Mouse (Mus musculus) ovary, postnatal 10 days (tissue): Measurements from ENCODE around the gene Snx10.

ENCODE experiments used
- DNase-seq: peaks from one replicate; pipeline ENCODE4 v3.0.0; 2022; ENCODE audit warnings: low spot score

The Snx10 gene

DNA sequence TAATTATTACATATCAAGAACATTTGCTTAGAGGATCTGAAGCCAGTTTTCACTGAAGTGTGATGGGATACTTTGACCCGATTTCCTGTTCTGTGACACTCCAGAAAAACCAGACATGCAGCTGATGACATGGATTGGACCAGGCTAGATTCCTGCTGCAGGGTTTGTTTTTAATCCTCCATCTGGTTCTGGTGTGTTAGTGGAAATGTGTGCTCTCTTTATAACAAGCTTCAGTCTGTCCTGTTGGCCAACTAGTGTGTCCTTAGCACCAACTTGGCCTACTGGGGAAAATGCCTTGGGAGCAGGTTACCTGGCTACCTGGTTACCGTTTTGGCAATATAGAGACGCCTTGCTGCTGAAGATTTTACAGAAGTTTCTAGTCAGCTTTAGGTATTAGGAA, 63.6 kb downstream of the Snx10 start:
- no peak for DNase-seq

DNA sequence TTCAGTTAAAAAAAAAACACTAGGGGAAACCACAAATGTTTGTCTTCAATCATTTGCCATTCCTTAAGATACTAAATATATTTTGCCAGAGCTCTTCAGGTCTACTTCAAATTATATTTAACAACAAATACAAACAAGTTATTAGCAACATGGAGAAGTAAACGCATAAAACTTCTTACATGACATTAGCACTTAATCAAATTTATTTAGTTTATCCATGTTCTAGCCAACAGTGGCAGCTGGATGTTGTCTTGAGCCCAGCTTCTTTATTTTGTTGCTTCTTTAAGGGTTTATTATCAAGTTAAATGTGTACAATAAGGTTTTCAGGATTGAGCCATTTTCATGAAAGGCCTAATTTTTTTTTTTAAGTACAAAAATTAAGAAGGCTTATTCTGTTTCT, 67.6 kb downstream of the Snx10 start:
- no peak for DNase-seq

DNA sequence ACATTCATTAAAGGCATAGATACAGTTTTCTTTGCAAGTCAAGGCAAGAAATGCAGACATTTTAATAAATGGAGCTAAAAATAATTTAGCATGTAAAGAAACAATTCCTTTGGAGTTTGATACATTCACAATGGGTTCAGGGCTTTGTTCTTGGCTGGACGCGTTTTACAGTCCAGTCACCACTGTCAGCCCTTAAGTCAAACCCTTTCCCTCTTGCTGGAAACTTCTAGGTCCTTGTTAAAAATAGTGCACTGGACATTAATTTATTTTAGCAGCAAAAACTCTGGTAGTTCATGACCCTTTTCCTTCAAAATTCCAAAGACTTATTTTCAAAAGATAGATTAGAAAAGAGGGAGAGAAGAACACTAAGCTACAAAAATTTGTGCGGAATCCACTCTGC, 68.1 kb downstream of the Snx10 start:
- no peak for DNase-seq

DNA sequence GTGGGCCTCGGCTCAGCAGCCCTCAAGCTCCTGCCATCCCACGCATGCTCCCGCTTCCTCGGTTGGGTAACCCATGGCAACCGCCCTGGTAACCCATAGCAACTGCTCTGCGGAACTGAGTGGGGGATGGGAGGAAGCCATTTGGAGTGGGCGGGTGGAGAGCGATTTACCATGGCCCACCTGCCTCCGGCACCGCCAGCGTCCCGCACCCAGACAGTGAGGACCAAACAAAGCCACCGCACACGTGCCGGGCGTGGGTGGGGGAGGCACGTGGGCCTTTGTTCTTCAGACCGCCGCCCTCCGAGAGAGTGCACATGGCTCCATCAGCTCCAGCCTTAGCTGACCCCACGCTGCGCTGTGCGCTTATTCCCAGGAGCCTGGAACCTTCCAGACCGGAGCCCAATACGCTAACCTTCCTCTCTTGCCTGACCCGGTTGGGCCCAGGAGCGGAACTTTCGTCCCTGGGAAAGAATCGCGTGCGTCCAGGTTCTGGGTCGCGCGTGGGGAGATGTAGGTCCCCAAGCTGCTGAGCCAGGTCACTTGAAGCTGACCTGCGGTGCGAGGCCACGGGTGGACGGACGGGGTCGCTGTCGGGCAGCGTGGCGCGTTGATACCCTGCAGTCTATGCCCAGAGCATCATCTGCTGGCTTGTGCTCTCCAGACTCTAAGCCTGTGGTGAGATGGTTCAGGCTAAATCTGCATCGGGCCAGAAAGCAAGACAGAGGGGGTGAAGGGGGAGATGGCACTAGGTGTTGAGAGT, 68.8 kb downstream of the Snx10 start:
- DNase-seq = peak; percentile 52

DNA sequence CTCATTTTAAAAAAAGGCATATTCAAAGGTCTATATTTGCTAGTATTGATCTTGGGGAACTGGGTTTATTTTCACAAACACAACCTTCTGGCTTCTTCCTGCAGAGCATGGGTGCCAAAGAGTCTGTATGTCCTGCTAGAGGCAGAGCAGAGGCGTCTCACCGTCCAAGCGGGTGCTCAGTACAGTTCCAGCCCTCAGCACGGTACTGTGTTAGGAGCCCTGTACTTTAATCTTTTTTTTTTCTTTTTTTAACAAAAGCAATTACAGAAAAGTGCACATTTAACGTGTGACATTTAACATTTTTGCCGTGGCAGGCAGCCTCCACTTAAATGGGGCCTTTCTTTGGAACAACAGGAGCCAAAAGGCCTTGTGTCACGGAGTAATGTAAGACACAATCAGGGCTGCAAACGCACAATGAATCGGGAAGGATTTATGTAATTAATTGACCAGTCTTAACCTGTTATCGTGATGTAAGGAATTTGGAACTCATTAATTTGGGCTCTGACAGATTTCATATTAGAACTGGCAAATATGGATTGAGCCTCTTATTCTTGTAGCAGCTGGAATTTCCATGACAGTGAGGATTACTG, 69.8 kb downstream of the Snx10 start:
- DNase-seq = no peak

DNA sequence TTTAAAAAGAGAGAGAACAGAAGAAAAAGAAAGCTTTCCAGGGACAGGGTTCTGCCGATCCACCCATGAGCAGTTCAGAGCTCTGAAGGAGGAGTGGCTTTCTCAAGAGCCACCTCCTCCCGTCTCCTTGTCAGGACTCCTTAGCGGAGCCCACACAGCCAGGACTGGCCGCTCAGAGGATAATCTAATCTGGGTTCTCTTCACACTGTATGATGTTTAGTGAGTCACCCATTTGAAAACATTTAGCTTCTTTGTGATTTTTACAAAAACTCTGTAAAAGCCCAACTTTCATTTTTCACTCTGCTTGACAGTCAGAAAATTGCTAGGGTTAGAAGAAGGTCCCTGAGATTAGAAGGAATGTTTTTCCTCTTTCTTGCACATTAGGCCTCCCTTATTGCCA, 70.8 kb downstream of the Snx10 start:
- DNase-seq = no peak

DNA sequence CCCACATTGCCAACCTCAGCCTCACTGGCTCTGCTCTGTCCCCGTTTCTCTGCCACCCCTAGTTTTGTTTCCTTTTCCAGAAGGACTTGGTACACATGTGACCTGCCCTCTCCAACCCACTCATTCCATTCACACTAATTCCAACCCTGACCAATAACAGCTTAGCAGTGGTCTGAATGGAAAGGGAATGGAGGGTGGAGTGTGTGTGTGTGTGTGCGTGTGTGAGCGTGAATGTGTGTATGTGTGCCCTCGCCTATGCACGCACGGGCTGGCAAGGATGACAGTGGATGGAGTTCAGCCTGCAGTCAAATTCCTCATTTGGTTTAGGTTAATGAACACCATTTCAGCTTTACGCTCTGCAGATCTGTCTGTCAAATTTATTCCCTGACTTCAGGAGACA, 74.4 kb downstream of the Snx10 start:
- no peak for DNase-seq

DNA sequence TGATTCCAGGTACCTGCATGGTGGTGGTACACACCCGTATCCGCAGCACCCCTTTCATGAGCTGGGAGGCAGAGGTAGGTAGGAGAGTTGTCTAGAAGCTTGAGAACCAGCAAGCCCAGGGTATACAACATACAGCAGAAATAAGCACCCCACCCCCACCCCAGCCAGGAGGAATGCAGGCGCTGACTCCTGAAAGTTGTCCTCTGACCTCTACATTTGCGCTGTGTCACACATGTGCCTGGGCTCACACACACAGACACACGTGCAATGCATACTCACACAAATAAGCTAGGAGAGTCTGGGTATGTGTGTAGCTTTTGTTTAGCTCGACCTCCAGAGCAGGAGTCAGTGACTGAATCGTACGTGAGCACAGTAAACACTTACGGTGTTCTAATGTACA, 76.7 kb downstream of the Snx10 start:
- no peak for DNase-seq

DNA sequence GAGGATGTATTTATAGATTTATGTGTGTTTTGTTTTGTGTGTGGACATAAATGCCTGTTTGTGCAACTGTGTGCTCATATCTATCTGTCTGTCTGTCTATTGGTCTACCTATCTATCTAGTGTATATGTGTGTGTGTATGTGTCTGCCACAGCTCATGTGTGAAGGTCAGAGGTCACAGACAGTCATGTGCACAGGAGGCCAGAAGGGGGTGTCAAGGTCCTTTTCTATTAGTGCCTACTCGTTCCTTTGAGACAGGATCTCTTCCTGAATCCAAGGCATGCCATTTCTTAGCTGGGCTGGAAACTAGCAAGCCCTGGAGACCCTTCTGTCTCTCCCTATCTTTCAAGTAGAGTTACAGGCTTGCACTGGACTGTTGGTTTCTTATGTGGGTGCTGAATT, 78.6 kb downstream of the Snx10 start:
- DNase-seq = no peak

DNA sequence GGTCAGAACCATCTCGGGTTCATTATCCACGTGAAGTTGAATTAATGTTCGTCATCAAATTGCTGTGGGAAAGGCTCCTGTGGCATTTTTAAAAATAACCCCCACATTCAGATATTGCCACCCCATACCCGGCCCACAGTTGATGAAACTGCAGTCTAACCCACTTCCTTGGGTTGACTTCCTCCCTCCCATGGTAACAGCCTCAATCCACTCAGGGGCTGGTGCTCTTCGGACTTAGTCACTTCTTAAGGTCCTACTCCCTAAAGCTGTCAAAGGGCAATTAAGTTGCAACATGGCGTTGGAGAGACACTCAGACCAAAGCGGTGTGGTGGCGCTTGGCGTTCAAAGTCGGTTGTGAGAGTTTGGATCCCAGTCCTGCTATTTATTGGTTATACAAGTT, 80.0 kb downstream of the Snx10 start:
- no peak for DNase-seq

DNA sequence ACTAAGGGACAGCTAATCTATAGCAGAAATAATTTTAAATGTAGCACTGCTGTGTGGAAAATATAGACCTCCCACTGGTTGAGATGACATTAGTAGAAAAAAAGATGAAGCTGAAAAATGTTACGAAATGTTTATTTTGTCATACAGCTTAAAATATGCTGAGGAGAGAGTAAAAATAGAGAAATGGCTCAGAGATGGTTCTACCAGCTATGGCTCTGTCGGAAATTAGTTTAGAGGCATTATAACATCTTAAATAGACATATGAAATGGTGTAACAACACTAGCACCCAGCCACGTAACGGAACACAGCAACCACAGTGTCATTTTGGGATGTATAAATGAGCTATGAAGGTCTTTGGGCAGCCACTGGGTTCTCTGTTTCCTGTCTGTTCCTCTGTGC, 82.5 kb downstream of the Snx10 start:
- no peak for DNase-seq

DNA sequence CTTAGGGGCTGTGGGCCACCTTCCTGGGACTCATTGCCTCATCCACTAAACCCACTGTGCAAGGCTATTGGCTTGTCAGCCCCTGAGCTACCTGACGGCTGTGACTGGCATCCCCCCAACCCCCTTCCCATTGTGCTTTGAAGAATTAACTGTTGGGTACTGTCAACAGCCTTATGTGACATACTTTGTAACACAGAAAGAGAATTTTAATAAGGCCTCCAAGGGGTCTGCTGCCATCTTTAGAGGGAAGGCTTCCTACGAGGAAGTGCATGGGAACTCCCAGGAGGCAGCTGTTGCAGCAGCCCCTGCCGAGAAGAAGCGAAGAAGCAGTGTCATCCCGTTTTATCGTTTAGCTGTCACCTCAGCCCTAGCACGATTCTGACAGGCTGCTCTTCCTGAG, 83.1 kb downstream of the Snx10 start:
- no peak for DNase-seq

DNA sequence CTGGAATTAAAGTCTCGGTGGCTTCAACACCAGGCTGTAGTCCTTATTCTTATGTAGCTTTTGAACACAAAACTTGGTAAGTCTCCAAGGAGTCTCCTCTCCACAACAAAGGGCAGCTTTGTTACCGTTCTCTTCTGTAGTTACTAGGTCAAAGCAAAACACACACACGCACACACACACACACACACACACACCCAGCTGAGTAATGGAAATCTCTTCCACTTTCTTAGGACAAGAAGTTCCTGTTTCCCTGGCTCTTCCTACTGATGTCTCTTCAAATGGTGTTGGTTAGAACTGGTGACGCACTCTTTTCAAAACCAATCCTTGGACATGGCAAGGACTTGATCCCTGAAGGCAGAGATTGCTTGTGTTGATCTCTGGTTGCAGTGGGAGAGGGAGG, 87.9 kb downstream of the Snx10 start:
- no peak for DNase-seq

DNA sequence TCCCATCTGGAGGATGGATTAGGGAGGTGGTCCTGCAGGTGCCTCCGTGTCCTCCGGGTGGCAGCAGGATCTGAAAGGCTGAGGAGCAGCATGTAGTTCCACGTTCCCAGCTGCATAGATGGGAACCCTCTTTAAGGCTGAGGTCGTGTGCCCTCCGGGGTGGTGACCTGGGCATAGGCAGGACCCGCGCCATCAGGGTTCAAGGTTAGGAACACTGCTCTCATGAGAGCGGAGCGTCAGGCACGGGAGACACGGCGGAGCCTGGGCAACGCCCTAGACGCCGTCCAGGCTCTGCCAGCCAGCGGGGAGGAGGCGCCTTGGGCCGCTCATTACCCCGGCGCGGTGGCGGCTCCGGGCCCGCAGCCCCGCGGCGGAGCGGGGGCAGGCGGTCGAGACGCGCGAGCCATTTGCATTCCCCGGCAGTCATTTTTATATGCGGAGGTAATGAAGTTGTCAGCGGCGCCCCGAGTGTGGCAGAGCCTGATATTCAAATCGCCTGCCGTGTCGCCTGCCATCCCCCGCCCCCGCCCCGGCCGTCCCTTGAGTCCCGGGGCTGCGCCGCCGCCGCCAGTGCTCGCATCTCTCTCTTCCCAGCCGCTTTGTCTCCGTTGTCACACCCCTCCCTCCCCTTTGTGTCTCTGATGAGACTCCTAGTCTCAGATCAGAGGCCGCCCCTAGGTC, 88.8 kb downstream of the Snx10 start:
- DNase-seq = peak; percentile 24

DNA sequence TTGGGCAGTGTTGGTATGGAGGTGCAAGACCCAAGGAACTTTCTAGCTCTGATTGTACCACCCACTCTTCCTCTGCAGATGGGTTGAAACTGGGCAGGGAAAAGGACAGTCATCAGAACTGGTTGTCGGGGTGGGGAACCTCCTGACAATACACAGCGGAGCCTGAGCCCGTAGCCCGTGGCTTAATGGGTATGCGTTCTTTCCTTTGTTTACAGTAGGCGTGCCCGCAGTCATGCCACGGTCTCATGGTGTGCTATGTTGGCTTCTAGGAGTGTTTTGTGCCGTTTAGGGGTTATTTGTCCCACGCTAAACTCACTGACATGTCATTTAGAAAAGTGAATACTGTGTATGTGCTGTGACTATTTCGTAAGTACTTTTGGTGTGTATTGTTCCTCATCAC, 90.0 kb downstream of the Snx10 start:
- no peak for DNase-seq

DNA sequence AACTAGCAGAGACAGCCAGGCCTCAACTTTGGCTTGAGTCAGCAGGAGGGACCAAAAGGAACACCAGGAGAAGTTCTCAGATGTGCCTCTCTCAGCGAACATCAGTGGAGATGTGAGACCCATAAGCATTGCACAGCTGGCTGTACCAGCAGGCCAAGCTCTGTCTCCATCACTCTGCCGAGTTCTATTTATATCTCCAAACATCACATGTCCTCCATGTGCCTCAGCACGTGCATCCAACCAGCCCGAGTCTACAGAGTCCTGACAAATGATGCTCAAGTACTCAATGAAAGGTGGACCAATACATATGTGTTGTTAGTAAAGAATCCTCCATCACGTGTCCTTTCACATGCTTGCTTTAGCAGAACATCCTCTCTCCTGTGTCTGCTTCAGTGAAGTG, 103.1 kb downstream of the Snx10 start:
- DNase-seq = no peak

DNA sequence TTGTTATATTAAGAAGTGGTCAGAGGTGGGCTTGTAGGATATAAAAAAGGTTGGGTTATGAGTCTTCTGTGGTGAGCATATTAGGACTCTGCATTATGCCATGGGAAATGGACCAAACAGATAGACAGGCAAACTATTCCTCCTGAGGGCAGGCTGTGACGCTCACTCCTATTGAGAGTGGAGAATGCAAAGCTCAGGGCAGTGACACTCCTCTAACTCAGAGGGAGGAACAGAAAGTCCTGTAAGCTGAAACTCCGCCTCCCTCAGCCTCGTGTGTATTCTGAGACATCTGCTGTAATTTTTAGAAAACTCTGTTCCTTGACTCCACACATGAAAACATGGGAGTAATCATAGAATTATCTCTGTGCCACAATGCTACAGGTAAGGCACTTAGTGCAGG, 106.0 kb downstream of the Snx10 start:
- no peak for DNase-seq

DNA sequence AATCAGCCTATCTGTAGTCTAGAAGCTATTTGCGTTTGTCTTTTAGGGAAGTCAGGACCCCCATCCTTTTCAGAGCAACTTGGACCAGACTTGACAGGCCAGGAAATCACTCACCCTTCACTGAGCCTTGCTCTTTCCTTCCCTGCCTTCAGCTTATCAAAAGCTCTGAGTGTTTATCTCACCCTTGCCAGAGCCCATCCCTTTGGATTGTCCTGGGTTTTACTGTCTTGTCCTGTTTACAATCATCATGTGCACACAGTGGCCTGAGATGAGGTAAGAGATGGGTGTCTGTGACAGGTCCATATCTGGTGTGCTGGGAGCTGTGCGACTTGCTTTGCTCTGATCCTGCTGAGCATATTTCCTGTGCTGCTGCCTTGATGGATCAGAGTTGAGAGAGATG, 106.5 kb downstream of the Snx10 start:
- no peak for DNase-seq

DNA sequence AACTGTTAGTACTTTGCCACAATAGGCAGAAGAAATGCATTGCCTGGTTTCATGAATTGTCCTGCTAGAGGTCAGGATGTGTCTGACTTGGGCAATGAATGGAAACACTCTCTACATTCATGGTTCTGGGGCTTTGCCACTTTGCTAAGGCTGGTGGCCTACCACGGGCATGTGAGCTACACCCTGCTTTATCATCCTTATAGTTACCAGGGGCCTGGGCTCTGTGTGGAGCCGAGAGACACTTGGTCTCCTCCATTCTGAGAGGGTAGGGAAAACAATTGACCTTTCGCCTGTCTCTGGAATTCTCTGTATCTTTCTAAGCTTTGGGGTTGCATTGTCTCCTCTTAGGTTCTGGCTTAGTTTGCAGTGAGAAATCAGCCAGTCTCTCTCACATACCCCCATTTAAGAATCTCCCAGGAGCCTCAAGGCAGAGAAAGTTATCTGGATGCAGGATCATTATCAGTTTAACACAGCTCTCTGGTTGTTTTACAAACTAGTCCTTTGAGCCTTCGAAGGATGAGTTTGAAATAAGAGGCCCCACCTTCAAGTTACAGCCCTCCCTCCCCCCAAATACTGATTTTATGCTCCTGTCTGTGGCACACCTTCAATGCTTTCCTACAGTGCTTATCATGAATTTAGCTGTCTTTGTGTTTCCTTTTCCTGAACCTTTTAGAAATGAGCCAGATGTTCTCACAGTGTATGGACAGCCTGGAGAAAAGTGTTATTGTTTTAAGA, 109.4 kb downstream of the Snx10 start:
- no peak for DNase-seq

DNA sequence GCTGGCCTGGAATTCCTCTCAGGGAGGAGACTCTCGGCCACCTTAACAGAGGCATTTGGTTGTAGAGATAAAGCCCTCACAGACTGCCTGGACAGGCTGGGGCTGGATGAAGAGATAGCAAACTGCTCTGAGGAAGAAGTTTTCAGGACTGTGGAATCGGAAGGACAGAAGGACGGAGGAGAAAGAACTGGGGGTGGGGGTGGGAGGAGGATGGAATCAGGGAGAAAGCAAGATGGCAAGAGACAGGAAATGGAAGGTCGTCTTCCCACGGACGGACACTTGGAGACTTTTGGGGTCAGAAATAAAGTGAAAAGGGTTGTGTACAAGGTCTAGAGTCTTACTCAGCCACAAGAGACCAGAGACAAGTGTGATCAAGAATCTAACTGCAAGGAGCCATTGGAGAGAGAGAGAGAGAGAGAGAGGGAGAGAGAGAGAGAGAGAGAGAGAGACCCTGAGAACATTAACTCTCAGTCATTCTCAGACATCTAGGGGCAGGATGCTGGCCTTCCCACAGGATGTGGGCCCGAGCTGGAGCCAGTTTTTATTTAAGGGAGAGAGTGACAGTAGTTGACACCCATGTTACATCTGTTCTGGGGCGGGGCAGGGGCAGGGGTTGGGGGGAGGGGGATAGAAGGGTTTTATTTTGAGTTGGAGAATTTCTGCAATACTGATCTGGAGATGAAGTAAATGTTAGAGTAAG, 110.1 kb downstream of the Snx10 start:
- DNase-seq = no peak

DNA sequence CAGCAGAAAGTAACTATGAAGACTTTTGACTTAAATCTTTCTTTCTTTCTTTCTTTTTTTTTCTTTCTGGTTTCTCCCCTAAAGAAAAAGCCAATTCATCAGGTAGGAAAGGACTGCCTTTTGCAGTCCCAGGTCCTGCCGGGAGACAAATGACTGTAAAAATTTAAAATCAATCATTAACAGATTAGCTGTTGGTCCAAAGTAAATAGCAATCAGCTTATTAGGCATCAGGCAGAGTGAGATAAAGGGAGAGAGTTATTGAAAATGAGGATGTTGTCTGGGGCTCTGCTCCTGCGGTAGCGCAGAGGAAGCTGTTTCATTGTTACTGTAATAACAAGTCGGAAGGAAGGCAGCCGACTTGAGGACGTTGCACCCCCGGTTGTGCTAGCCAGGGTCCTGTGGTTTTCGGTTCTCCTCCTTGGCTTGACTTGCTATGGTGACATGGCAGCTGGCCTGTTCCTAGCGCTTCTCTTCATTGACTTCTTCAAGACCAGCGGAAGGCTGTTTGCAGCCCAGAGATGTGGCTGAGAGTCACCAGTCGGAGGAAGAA, 112.4 kb downstream of the Snx10 start:
- DNase-seq = no peak
